Mouse (Mus musculus): ENCODE measurements at regions not wholly inside any gene's neighbourhood (a gene's known extent, or its start where the extent isn't known, plus 50 kb on each side); places are given as distances from the start of the nearest gene placed in this dataset.

DNA sequence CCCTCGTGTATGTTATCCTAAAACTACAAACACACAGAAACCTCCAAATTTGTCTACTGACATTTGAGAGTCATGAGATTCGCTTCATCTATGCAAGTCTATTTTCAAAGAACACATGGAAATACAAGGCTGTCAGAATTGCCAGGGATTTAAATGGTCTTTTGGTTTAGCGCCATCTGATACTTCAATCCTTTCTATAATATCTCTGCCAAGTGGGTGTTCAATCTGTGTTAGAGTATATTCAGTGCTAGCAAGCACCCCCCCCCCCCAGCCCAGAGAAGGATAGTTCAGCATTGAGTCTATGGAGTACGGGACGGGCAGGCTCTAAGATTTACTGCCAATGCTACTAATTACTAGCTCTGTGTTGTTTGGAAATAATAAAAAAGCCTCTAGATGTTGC, 55.5 kb upstream of the Arid5b start:
- no peak for TF ChIP-seq CTCF (IDR thresholded peaks at IDR 0.05; ENCODE audit: low read depth, low read length)
- TF ChIP-seq POLR2A (IDR thresholded peaks at IDR 0.05; ENCODE audit: extremely low read depth, insufficient read depth, low read length): no peak
